Mouse (Mus musculus) splenic B cell, adult 2 months (primary cell): ENCODE measurements at regions not wholly inside any gene's neighbourhood (a gene's known extent, or its start where the extent isn't known, plus 50 kb on each side); places are given as distances from the start of the nearest gene placed in this dataset.

Experiments used
- DNase-seq: peaks from one replicate; pipeline ENCODE4 v3.0.0-alpha.2; 2011; ENCODE audit warnings: low read depth, low spot score
- H3K27me3 ChIP-seq: 2 replicates; pipeline ENCODE4 v1.6.1; 2012; ENCODE audit warnings: mild to moderate bottlenecking, low read length, moderate library complexity, mixed read lengths; ENCODE audit not compliant: control insufficient read depth, poor library complexity, insufficient read depth, severe bottlenecking
- H3K36me3 ChIP-seq: 2 replicates; pipeline ENCODE4 v1.6.1; 2012; ENCODE audit warnings: mild to moderate bottlenecking, low read length, moderate library complexity, mixed read lengths; ENCODE audit not compliant: control insufficient read depth, poor library complexity, insufficient read depth, severe bottlenecking

- H3K36me3 ChIP-seq: no peaks in the 10 kb centered on the region
- no peak for DNase-seq
These were observed 206.6 kb upstream of the Tet2 start for GRCm38 (mm10) chr3:133751565-133751964.

DNA sequence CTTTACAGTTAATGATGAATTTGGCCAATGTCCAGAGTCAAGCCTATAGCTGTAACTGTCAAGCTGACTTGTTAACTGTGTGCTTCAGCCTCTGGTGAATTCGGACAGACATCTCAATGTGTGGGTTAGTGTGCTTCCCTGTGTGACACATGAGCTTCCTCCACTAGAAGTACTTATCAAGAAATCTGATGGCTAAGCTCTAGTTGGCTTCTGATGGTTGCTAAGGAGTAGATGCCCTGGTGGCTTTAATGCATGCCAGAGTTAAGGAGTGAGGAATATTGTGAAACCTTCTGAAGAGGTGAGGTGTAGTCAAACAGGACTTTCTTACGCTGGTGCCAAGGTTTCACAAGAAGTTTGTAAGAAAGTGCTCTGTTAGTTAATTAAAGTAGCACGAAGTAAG lies 208.1 kb upstream of the Tet2 start:
- DNase-seq: no peak
- no peaks in the 10 kb centered on the region for H3K36me3 ChIP-seq
- H3K27me3 ChIP-seq: no peaks in the 10 kb centered on the region

More at GRCm38 (mm10) chr3:133751565-133751964, 206.6 kb upstream of the Tet2 start:
- no peaks in the 10 kb centered on the region for H3K27me3 ChIP-seq

- Histone ChIP-seq H3K27me3 (no peaks in the 10 kb centered on the region), H3K36me3 (no peaks in the 10 kb centered on the region)
These were observed 209.3 kb upstream of the Tet2 start for GRCm38 (mm10) chr3:133754006-133754910.

GRCm38 (mm10) chr3:133754911-133755259 lies 209.9 kb upstream of the Tet2 start:
- no peaks in the 10 kb centered on the region for H3K36me3 ChIP-seq
- no peaks in the 10 kb centered on the region for H3K27me3 ChIP-seq
- peak; percentile 20 for DNase-seq

More at GRCm38 (mm10) chr3:133754006-133754910, 209.3 kb upstream of the Tet2 start:
- DNase-seq: no peak

GRCm38 (mm10) chr3:133757756-133758420 lies 212.9 kb upstream of the Tet2 start:
- no peak for DNase-seq
- H3K27me3 ChIP-seq: no peaks in the 10 kb centered on the region
- H3K36me3 ChIP-seq: no peaks in the 10 kb centered on the region

DNA sequence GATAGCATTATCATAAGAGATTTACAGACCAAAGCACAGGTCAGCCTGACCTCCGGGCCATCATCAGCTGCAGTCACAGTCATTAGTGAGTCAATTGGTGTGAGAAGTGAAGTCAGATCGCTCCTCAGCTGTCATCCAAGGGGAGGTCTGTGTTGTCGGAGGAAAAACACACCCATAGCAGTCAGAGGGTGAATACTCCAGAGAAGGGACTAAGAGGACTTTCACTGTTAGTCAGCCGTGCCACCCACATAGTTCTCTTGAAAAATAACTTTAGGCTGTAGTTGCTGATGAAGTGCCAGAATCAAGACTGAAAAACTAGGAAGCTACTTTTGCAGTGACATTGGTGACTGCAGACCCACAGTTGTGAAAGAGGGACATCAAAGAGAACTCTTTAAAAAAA lies 213.5 kb upstream of the Tet2 start:
- H3K27me3 ChIP-seq: no peaks in the 10 kb centered on the region
- H3K36me3 ChIP-seq: no peaks in the 10 kb centered on the region
- DNase-seq: no peak

- no peaks in the 10 kb centered on the region for H3K36me3 ChIP-seq
- no peaks in the 10 kb centered on the region for H3K27me3 ChIP-seq
- DNase-seq: no peak
These were observed 214.7 kb upstream of the Tet2 start for GRCm38 (mm10) chr3:133759611-133760010.

DNA sequence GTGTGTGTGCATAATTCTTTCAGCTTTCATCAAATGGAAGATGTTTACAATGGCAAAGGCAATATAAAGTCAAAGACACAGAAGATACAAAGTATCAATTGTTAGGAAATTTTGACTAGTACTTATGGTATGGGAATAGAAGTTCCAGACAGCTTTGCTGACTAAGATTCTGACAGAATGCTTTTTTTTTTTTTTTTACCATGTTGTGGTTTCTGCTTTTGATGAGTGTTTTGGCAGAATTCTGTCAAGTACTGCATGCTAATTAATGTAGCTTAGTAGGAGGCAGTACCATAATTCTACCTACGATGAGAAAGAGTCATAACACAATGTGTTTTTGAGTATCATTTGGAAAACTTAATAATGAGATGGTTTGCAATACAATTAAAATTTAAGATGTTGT lies 215.3 kb upstream of the Tet2 start:
- H3K36me3 ChIP-seq: no peaks in the 10 kb centered on the region
- DNase-seq: no peak

DNA sequence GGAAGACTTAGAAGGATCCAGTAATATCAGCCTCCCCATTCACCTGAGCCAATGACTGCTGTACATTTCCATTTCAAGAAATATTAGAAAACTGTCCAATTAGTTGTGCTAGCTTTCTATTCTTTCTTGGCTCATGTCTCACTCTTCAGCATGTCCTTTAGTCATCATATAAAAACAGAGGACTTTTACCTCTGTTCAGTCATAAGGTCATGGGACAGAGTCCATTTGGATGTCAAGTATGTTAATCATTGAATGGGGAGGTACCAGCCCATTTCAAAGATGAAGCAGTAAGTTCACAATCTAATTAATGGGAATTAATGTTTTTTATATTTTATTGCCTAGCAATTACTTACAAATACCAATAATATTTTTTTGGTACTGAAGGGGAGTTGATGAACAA lies 218.8 kb upstream of the Tet2 start:
- DNase-seq: no peak
- H3K36me3 ChIP-seq: no peaks in the 10 kb centered on the region
- no peaks in the 10 kb centered on the region for H3K27me3 ChIP-seq

More for the DNA sequence above, 215.3 kb upstream of the Tet2 start:
- H3K27me3 ChIP-seq: no peaks in the 10 kb centered on the region

DNA sequence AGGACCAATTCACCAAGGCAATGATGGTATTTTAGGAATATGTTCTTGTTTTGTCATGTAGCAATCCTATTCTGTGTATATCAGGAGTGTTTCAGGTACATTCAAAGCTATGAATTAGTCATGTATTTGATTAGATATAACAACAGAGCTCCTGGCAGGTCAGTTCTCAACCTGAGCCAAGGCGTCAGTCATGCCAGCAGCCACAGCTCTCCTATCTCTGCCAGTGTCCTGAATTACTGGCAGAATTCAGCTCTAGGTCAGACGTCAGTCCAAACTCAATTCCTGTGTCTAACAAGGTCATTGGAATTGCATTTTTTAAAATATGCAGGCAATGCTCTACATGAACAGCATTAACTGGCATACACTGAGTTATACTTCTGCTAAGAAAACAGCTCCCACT lies 228.6 kb upstream of the Tet2 start:
- Histone ChIP-seq H3K36me3 (no peaks in the 10 kb centered on the region), H3K27me3 (no peaks in the 10 kb centered on the region)
- DNase-seq: no peak

DNA sequence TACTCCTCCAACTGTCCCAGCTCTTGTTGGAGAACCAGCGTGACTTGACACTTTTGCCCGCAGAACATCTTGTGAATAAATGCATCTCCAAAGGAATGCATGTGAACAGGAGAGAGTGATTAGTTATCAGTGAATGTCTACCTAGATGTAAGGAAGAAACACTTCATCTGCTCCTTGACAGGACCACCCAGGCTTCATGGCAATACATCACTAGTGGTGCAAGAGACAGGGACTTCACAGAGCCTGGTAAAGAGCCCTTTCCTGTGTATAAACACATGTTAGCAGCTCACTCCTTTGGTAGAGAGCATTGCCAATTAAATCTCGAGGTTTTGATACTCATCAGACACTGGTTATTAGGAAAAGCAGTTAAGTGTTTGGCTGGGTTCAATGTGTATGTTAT lies 229.3 kb upstream of the Tet2 start:
- Histone ChIP-seq H3K27me3 (no peaks in the 10 kb centered on the region), H3K36me3 (no peaks in the 10 kb centered on the region)
- no peak for DNase-seq

DNA sequence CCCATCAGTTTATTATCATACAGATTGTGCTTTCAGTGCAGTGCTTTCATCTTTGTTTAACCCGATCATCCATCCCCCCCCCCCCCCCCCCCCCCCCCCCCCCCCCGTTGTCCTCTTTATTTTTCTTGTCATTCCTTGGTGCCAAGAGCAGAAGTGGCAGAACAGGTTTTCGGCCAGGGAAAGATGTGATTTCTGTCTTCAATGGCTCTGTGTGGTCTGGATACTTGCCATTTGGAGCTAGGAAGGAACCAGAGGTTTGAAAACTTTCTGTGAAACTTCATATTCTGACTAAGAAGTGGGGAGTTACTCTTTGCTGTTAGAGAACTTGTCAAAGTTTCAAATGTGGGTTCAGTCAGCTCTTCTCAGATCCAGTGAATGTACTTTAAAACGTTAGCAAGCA lies 231.1 kb upstream of the Tet2 start:
- H3K36me3 ChIP-seq: no peaks in the 10 kb centered on the region
- no peak for DNase-seq

GRCm38 (mm10) chr3:133779161-133779789 lies 234.3 kb upstream of the Tet2 start:
- no peak for DNase-seq
- Histone ChIP-seq H3K36me3 (no peaks in the 10 kb centered on the region), H3K27me3 (no peaks in the 10 kb centered on the region)

More for the DNA sequence above, 231.1 kb upstream of the Tet2 start:
- no peaks in the 10 kb centered on the region for H3K27me3 ChIP-seq

DNA sequence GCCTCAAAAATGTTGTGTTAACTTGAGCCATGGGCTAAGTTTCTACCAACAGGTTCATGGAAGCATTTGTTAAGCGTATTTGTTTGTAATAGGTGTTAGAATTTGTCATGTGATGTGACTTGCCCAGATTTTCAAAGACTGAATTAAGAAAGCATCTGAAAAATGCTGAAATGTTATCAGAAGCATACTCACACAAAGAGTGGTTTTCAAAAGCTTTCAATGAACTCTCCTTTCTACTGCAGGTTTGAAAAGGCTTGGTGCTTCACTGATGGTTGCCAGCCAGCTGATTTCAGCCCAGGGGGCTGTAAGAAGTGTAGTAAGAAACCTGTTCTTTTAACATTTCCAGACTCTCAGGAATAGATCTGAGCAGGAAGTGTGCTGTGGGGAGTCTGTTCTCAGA lies 238.1 kb upstream of the Tet2 start:
- DNase-seq: no peak
- Histone ChIP-seq H3K27me3 (no peaks in the 10 kb centered on the region), H3K36me3 (no peaks in the 10 kb centered on the region)

DNA sequence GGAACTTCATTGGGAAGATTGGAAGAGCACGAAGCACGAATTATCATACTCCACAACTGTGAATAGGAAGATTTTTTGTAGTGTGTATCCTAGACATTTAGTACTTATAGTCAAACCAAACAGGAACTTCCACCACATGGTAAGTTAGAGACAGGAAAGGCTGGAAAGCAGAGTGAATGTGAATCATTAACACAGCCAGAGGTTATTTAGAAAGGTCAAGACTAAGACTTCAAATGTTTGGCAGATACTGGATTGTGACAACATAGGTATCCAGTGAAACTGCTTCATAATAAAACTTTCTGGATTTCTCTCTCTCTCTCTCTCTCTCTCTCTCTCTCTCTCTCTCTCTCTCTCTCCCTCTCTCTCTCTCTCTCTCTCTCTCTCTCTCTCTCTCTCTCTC lies 246.4 kb upstream of the Tet2 start:
- no peaks in the 10 kb centered on the region for H3K27me3 ChIP-seq
- DNase-seq: no peak
- no peaks in the 10 kb centered on the region for H3K36me3 ChIP-seq
